Mouse (Mus musculus) kidney, adult 8-10 months (tissue): Measurements from ENCODE around the gene Plod1.

ENCODE experiments used
- DNase-seq, 2 experiments: peaks; one replicate each; pipeline ENCODE4 v3.0.0; 2022

Plod1 gene

DNA sequence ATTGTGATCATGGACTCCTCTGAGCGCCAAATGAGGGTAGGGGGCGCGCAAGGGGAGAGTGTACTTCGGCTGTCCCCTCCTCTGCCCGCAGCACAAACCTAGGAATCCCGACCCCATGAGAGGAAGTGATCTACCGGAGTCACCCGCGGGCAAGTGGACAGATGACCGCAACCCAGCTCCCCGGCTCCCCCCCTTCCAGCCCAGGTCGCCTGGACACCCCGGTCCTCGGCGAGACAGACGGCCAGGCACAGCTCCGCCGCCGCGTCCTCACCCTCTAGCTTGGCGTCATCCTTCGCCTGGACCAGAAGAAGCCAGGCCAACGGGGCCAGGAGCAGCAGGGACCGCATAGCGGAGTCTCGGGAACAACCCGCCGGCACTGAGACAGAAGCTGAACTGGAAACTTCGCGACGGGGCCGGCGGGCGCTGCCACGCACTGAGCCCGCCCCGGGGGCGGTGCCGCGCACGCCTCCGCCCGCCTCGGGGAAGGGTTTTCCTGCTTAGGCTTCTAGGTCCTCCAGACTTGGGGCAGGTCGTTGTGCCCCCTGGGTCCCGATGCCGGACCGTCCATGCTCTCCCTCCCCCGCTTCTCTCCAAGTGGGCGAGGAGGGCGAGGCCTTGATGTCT is at the start of gene Plod1:
TSS of gene Plod1 (minus strand) at position 437 of the 624 bp plus-strand sequence.
- peak; percentile 82 to 87 for DNase-seq

DNA sequence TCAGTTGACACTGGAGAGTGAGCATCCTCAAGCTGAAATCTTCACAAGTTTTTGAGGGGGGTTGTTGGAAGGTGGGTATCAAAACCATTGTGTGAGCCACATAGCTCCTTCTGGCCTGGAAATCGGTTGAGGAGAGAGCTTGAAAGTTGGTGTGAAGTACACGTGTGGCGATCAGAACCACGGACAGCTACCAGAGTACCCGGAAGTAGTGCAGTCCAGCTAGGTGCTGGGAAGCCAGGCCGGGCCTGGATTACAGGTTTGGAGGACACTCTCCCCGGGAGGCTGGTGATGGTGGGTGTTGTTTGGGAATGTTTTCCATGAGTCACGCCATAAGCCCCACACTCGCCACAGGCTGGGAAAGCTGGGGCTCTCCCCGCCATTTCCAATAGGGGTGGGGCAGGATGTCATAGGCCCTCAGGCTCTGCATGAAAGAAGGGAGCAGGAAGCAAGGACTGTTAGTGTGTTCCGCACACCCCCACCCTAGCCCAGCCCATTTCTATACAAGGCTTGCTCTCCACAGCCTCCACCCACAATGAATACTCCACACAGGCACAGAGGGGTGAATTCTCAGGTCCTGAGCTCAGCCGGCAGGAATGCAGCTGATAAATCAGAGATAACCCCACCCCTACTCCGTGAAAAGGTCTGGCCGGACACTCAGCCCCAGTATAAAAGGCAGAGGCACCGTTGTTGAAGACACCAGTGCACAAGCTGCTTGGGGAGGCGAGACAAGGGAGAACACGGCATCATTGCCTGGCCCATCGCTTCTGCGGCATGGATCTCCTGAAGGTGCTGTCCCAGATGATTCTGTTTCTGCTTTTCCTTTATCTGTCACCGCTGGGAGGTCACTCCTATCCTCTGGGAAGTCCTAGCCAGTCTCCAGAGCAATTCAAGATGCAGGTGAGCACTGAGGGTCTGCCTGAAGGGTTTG is 48.9 kb upstream of the Plod1 start, which contains the start of gene Nppb:
TSS of gene Nppb (plus strand) at position 584 of the 928 bp plus-strand sequence.
- peak in 1 of 2 experiments; percentile 61 for DNase-seq

GRCm38 (mm10) chr4:147979441-147979860 is 42.9 kb upstream of the Plod1 start:
- peak; percentile 20 to 65 for DNase-seq

DNA sequence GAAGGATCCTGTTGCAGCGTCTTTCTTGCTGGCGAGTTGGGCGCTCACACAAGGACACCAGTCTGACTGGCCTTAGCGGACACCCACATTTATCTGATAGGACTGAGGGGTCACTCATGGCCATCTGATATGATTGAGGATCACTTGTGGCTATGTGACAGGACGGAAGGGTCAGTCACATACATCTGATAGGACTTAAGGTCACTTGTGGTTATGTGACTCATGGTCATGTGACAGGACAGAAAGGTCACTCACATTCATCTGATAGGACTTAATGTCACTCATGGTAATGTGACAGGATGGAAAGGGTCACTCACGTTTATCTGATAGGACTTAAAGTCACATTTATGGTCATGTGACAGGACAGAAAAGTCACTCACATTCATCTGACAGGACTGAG is 41.8 kb upstream of the Plod1 start:
- no peak for DNase-seq

GRCm38 (mm10) chr4:147977726-147978125 is 41.2 kb upstream of the Plod1 start:
- DNase-seq: peak; percentile 63 to 73

DNA sequence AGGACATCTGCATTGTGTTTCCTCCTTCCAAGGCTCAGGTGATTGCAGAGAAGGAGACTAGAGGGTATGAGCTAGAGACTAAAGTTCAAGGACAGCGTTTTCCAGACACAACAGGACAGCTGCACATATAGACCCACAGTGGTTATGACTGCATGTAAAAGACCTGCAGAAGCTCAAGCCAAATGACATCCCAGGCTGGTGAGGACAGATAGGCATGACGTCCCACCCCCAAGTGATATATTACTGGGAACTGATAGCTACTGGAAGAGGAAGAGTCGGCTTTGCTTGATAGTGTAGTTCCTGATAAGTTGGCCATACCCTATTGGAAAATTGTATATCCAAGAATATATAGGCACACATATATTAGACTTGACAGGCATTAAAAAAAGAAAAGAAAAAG is 39.7 kb upstream of the Plod1 start:
- no peak for DNase-seq

- no peak for DNase-seq
These were observed 32.8 kb upstream of the Plod1 start for GRCm38 (mm10) chr4:147969337-147969736.

DNA sequence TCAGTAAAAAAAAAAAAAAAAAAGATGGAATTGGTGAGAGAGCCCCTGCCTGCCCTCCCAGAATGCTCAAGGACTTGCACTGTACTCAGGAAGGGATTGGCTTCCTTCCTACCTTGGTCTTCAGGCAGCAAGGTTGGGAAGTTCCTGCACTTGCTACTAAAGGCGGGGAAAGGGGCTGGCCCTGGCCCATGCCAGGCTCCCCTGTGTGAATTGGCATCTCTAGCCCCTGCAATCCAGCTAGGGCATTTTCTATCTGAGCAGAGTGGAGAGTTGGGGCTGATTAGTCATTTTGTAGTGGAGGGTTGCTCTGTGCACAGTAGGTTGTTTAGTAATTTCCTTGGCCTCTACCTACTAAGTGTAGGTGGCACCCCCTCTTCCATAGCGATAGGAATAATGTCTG is 32.2 kb upstream of the Plod1 start:
- no peak for DNase-seq

- peak; percentile 66 to 70 for DNase-seq
These were observed 29.1 kb upstream of the Plod1 start for GRCm38 (mm10) chr4:147965712-147966111.

DNA sequence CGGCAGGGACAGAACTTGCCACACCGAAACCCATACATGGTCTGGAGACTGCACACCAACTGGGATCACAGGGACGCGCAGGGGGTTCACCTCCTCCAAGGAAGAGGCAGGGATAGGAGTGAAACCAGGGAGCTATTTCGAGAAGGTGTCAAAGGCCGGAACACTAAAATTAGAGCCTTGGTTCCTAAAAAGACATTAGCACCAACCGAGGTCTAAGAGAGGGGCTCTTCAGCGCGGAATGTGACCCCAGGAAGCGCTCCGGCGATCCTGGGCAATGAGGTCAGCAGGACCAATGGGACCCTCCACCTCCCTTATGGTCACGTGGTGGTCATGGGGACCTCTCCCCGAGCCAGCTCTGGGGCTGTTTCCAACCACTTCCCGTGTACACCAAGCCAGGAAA is 27.1 kb upstream of the Plod1 start:
- no peak for DNase-seq

GRCm38 (mm10) chr4:147962781-147963180 is 26.2 kb upstream of the Plod1 start:
- DNase-seq: no peak

- DNase-seq: peak; percentile 55 to 82
These were observed 23.6 kb upstream of the Plod1 start for GRCm38 (mm10) chr4:147959881-147960831.

- DNase-seq: no peak
These were observed 20.6 kb upstream of the Plod1 start for GRCm38 (mm10) chr4:147957141-147957540.

- peak in 1 of 2 experiments; percentile 37 for DNase-seq
These were observed 17.0 kb upstream of the Plod1 start for GRCm38 (mm10) chr4:147953590-147953989.

DNA sequence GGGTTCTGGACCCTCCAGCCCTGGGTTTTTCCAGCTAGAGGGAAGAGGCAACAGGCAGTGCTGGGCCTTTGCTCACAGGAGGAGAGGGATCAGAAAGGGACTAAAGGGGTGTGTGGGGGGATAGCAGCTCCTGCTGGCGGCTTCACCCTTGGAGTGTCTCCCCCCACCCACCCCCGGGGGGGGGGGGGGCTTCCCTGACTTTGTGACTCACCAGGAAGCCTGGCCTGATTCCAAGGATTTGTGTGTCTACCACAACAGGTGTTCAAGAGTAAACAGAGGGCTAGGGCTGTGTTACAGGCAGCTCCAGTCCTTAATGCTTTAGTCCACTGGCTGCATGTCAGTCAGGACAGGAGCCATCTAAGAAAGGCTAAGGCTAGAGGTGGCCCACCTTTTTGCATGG is 10.9 kb upstream of the Plod1 start:
- DNase-seq: no peak

DNA sequence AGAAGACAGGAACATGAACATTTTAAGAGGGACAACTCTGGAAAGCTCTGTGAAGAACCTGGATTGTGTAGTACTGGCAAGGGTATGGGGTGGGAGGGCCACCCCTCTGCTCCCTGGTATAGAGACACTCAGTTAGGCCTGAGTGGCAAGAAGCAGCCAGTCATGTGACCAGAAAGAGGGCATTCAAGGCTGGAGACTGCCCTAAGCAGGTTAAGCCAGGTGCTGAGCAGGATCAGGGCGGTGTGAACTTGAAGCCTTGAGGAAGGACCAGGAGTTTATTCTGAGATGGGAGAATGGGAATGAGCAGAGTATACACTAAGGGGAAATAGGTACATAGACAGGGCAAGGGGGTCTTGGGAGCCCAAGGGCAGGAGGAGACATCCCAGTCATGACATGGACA is 6.4 kb upstream of the Plod1 start:
- DNase-seq: peak; percentile 61

GRCm38 (mm10) chr4:147941045-147942020 is 4.8 kb upstream of the Plod1 start:
- peak; percentile 28 to 29 for DNase-seq

- peak; percentile 82 to 84 for DNase-seq
These were observed 4.0 kb upstream of the Plod1 start, which contains the start of gene 2510039O18Rik for GRCm38 (mm10) chr4:147940576-147941044. TSS of gene 2510039O18Rik (plus strand) at chr4:147940895.

DNA sequence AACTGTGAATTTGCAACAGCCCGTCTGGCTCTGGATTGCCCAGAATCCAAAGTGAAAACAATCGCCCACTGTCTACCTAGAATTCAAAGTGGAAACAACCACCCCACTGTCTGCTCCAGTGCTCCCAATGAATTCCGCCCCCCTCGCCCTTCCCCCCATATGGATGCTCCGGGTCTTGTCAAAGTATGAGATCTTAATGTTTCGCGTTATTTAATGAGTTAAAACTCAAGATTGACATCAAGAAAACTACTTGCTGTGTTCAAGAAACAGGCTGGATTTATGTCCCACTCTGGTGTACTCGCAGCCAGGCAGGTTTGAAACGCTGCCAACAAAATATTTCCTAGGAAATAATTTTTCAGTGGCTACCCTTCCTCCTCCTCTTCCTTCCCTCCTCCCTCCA is 3.5 kb upstream of the Plod1 start:
- DNase-seq: peak in 1 of 2 experiments; percentile 32

DNA sequence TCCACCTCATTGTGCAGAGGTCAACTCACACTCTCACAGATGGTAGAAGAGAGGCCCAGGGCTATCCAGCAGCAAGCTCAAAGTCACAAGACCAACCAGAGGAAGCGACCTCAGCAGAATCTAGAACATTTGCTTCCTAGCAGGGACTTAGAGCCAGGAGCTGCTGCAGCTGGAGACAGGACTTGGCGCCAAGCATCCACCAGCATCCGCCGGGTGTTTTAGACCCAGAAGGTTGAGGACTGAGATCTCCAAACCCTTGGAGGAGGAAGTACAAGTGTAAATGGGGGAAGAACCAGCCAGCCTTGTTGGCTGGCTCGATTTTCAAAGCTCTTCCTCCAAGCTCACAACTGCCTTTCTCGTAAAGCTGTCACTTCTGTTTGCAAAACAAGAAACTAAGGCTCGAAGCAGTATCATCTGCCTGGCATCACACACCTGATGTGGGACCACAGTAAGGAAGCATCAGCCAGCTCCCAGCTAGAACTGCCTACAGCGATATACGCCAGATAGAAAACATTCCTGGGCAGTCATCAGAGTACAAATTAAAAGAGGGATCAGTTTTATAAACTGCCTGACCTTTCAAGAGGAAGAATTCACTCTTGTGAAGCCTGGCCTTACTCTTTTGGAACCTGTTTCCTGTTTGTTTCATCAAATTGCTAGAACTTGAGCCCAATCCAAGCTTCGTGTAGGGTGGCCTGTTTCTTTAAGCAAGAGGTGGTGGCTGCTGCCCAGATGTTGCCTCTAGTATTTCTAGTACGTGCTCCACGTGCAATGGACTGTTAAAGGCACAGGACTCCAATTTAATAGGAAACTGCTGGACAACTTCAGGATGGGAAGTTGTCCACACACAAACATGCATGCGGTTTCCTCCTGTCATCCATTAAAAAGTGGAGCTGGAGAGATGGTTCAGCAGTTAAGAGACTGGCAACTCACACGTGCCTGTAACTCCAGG is 1.9 kb upstream of the Plod1 start:
- DNase-seq: peak; percentile 63 to 67
